Mouse (Mus musculus): ENCODE measurements around the gene H2afj. TPM values are rescaled to one million over a fixed set of nuclear protein-coding genes. Genes with fewer than 3 reads are reported as not detected.

H2afj gene
- total RNA-seq, 1 experiment from 2014 or later = 49.8 TPM

DNA sequence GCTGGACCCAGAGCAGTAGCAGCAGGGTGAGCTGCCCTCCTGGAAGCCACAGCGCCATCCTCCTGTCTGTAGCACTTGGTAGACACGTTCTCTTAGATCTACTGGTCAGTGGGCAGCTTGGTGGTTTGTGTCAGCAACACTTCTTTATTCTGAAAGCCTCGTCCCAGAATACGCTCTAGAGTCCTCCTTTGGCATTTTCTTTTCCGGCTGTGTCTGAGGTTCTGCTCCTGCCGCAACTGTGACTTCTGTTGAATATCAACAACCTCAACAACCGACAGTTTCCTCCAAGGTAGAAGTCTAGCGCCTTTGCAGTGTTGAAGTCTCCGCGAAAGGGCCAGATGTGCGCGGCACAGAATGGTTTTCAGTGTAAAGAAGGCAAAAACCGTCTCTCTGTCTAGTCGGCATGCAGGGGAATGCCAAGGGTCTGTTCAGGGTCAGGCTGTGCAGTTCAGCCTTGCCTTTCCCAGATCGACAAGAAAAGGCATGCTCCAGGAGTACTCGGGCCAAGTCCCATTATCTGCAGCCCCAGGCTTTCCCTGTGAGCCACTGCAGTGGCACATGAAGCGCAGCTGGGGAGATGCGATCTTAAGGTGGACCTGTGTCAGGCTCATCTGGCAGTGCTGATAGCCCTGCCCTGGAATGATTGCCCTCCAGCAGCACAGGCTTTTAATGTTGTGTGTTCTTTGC is 49.3 kb downstream of the H2afj start, which contains the start of gene Art4:
Gene Art4 (minus strand): TSS at position 548 of the 687 bp plus-strand sequence.
- peak; percentile 29 to 52 for ATAC-seq (replicated peaks in 1 of 2; ENCODE audit: insufficient read depth in 1 of 2, low FRiP score in 2 of 2, low TSS enrichment in 1 of 2, low read depth in 1 of 2, poor library complexity in 2 of 2, severe bottlenecking in 2 of 2)

DNA sequence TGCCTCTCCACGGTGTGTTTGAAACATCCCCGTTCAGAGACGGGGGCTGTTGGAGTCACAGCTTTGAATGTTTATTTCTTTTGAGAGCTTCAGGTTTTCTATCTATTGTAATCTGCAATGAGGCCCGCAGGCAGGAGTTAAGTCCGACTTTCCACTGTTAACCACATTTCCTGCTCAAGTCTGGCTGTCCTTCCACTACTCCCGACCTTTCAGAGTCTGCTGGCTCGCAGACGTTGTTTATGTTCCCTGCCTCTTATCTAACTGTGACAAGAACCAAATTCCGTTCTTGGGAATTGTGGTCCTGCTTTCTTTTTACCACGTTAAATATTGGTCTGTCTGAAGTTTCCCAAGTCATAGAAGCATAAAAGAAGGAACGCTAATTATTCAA is 49.8 kb downstream of the H2afj start:
- ATAC-seq (replicated peaks in 1 of 2; ENCODE audit: insufficient read depth in 1 of 2, low FRiP score in 2 of 2, low TSS enrichment in 1 of 2, low read depth in 1 of 2, poor library complexity in 2 of 2, severe bottlenecking in 2 of 2) = peak; percentile 6 to 12; a peak in 2 of 4 replicates

DNA sequence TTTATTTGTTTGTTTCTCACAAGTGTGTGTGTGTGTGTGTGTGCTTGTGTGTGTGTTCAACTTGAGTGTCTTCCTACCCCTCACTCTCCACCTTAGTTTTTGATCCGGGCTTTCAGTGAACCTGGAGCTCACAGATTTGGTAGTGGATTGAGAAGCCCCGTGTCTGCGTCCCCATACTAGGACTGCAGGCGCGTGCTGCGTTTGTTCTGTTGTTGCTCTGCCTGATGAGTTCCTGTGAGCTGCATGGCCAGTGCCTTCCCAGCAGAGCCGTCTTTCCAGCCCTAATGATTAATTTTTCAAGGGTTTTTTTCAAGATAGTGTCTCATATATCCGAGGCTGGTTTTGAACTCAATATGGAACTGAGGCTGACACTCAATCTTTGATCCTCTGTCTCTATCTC is 50.4 kb downstream of the H2afj start:
- ATAC-seq (replicated peaks in 1 of 2; ENCODE audit: insufficient read depth in 1 of 2, low FRiP score in 2 of 2, low TSS enrichment in 1 of 2, low read depth in 1 of 2, poor library complexity in 2 of 2, severe bottlenecking in 2 of 2) = no peak

Other genes with a start within 250 kb of the H2afj start
- gene Plbd1, start 146.3 kb upstream of the H2afj start, total RNA-seq (2017) = 13.3 and 38.4 TPM in 2 replicates
- gene Gucy2c, start 26.5 kb upstream of the H2afj start, total RNA-seq (2017) = 0.20 TPM in 1 of 2 replicates, not detected in the other
- 14.3 and 32.2 TPM in 2 replicates for gene Hist4h4, start 3.8 kb upstream of the H2afj start, total RNA-seq (2017)
- 1.8 and 3.9 TPM in 2 replicates for gene BC049715, start 19.4 kb downstream of the H2afj start, total RNA-seq (2017)
- gene Wbp11, start 20.0 kb downstream of the H2afj start, total RNA-seq (2017) = 48.6 and 59.2 TPM in 2 replicates
- gene Smco3, start 27.2 kb downstream of the H2afj start, total RNA-seq (2017) = 0.31 TPM in 1 of 2 replicates, not detected in the other
- gene Art4, start 49.5 kb downstream of the H2afj start, total RNA-seq (2017) = 28.5 and 34.5 TPM in 2 replicates
- gene Mgp, start 67.6 kb downstream of the H2afj start, total RNA-seq (2017) = not detected in 2 replicates
- 1.5 TPM in 1 of 2 replicates, not detected in the other for gene Erp27, start 113.9 kb downstream of the H2afj start, total RNA-seq (2017)
- gene Pde6h, start 115.6 kb downstream of the H2afj start, total RNA-seq (2017) = 0.44 TPM in 1 of 2 replicates, not detected in the other
- gene Arhgdib, start 133.7 kb downstream of the H2afj start, total RNA-seq (2017) = 665 and 866 TPM in 2 replicates